Mouse (Mus musculus): Measurements from ENCODE around the gene Msantd1.

DNA sequence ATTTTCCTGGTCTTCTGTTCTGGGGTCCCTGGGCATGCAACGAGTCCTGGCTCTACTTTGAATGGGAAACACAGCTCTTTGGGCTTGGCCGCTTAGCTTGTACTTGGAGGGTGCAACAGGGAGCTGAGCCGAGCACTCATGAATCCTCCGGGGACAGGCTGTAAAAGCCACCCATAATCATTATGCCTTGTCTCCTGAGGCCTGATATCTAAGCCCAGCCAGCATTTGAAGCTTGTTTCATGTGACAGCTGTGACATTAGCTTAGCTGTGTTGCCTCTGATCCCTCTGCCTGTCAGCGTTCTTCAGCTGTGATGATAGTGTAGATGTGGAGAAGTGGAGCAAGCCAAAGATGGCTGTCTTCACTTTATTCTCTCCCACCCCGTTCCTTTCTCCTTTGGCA, 46.7 kb downstream of the Msantd1 start:
- TF ChIP-seq CTCF (IDR thresholded peaks at IDR 0.05; ENCODE audit: low read depth) (no peak), EP300 (IDR thresholded peaks at IDR 0.05; ENCODE audit: low read depth) (no peak)

Data from heart, postnatal 0 days (tissue).